Mouse (Mus musculus) cerebellum, adult 11 months (tissue): Measurements from ENCODE around the gene Plcl2.
A peak's percentile ranks its signal among the peaks of the same experiment; 100 is the strongest.
"Not testable (repeated sequence)": the region's sequence is repeated elsewhere in the genome, so short reads cannot be mapped to it uniquely, and the experiment has no call there.

ENCODE experiments used
- DNase-seq: peaks from one replicate; pipeline ENCODE4 v3.0.0; 2022

The Plcl2 gene

GRCm38 (mm10) chr17:50537786-50538185 lies 28.6 kb downstream of the Plcl2 start:
- DNase-seq: no peak

- DNase-seq: no peak
These were observed 35.7 kb downstream of the Plcl2 start for GRCm38 (mm10) chr17:50544860-50545259.

GRCm38 (mm10) chr17:50545274-50545673 lies 36.1 kb downstream of the Plcl2 start:
- peak; percentile 29 for DNase-seq

GRCm38 (mm10) chr17:50552130-50552529 lies 42.9 kb downstream of the Plcl2 start:
- no peak for DNase-seq

GRCm38 (mm10) chr17:50557566-50558238 lies 48.5 kb downstream of the Plcl2 start:
- DNase-seq: no peak

- no peak for DNase-seq
These were observed 49.0 kb downstream of the Plcl2 start for GRCm38 (mm10) chr17:50558239-50558625.

- DNase-seq: no peak
These were observed 56.3 kb downstream of the Plcl2 start for GRCm38 (mm10) chr17:50565376-50566123.

GRCm38 (mm10) chr17:50568846-50569245 lies 59.6 kb downstream of the Plcl2 start:
- DNase-seq: no peak

- DNase-seq: not testable (repeated sequence)
These were observed 61.0 kb downstream of the Plcl2 start for GRCm38 (mm10) chr17:50570228-50570627.

GRCm38 (mm10) chr17:50570681-50571398 lies 61.6 kb downstream of the Plcl2 start:
- DNase-seq: no peak

- DNase-seq: no peak
These were observed 65.0 kb downstream of the Plcl2 start for GRCm38 (mm10) chr17:50574161-50574560.

GRCm38 (mm10) chr17:50580416-50580815 lies 71.2 kb downstream of the Plcl2 start:
- no peak for DNase-seq

GRCm38 (mm10) chr17:50586834-50587233 lies 77.6 kb downstream of the Plcl2 start:
- DNase-seq: peak; percentile 79

GRCm38 (mm10) chr17:50587941-50588340 lies 78.7 kb downstream of the Plcl2 start:
- DNase-seq: no peak

GRCm38 (mm10) chr17:50600178-50600577 lies 91.0 kb downstream of the Plcl2 start:
- DNase-seq: no peak

- no peak for DNase-seq
These were observed 91.5 kb downstream of the Plcl2 start for GRCm38 (mm10) chr17:50600696-50601095.

- no peak for DNase-seq
These were observed 97.7 kb downstream of the Plcl2 start for GRCm38 (mm10) chr17:50606890-50607289.

- DNase-seq: no peak
These were observed 100.7 kb downstream of the Plcl2 start for GRCm38 (mm10) chr17:50609908-50610307.

- DNase-seq: no peak
These were observed 111.8 kb downstream of the Plcl2 start for GRCm38 (mm10) chr17:50620794-50621537.

GRCm38 (mm10) chr17:50621996-50622395 lies 112.8 kb downstream of the Plcl2 start:
- DNase-seq: no peak

GRCm38 (mm10) chr17:50625584-50625983 lies 116.4 kb downstream of the Plcl2 start:
- DNase-seq: no peak

- no peak for DNase-seq
These were observed 118.5 kb downstream of the Plcl2 start for GRCm38 (mm10) chr17:50627658-50628057.

- DNase-seq: no peak
These were observed 119.5 kb downstream of the Plcl2 start for GRCm38 (mm10) chr17:50628716-50629115.
